Mouse (Mus musculus) frontal cortex, postnatal 14 days (tissue): ENCODE measurements around the gene Gtsf1.

Experiments
- DNase-seq, 2 experiments: peaks; one replicate each; pipeline ENCODE4 v3.0.0; 2022; ENCODE audit warnings: low spot score in 2 of 2

Gtsf1 gene

GRCm38 (mm10) chr15:103358278-103359121 lies 71.8 kb downstream of the Gtsf1 start:
- DNase-seq: no peak

- no peak for DNase-seq
Measured at GRCm38 (mm10) chr15:103357817-103358216, 72.5 kb downstream of the Gtsf1 start.

GRCm38 (mm10) chr15:103356130-103356529 lies 74.1 kb downstream of the Gtsf1 start:
- DNase-seq: no peak

DNA sequence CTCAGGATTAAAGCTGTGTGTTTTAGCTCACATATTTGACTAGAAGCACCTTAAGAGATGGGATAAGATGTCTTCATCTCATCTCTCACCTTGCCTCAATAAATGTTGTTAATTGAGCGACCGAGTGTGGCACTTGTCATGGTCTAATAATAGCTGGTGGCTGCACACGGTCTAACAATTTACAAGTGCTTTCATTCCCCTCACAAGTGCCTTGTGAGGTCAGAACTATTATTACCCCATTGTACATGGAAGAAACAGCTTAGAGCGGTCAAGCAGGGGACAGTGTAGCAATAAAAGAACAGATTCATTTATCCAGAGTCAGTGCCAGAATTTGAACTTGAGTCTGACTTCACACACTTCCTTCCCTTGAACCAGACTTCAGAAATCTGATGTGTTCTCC lies 74.8 kb downstream of the Gtsf1 start:
- DNase-seq: no peak

GRCm38 (mm10) chr15:103354690-103355089 lies 75.6 kb downstream of the Gtsf1 start:
- DNase-seq: no peak

DNA sequence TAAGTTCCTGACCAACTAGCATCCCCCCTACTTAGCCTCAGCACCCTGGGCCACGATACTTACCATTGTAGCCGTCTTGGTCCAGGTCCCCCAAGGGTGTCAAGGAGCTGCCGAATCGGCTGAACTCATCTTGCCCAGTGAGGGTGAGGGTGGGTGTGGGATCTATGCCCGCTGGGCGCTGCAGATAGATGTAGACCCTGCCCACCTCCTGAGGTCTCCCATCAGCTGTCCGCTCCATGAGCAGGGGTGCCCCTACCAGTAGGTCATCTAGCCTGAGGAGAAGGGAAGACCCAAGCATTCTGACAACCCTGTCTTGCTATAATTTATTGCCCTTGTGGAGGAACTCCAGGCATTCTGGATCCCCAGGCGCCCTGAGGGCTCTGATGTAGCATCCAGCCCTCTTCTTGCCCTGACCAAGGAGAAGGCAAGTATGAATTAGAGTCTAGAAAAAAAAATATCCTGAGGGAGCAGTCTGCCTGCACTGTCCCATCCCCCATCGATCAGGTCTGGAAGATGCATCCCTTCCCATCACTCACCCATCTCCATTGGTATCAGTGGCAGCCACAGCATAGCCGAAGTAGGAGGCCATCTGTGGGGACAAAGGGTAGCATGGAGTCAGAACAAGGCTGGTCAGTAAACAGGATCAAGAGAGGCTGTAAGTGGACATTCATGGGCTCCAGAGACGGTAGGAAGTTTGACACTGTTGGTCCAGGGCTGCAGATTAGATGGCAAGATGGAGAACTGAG lies 76.6 kb downstream of the Gtsf1 start:
- no peak for DNase-seq

- no peak for DNase-seq
Measured at GRCm38 (mm10) chr15:103352856-103353255, 77.4 kb downstream of the Gtsf1 start.
